Mouse (Mus musculus): Measurements from ENCODE around the gene Hoxd9. TPM values are rescaled to one million over a fixed set of nuclear protein-coding genes. Genes with fewer than 3 reads are reported as not detected.

The Hoxd9 gene
- polyA plus RNA-seq, 1 experiment = 23.9 TPM

DNA sequence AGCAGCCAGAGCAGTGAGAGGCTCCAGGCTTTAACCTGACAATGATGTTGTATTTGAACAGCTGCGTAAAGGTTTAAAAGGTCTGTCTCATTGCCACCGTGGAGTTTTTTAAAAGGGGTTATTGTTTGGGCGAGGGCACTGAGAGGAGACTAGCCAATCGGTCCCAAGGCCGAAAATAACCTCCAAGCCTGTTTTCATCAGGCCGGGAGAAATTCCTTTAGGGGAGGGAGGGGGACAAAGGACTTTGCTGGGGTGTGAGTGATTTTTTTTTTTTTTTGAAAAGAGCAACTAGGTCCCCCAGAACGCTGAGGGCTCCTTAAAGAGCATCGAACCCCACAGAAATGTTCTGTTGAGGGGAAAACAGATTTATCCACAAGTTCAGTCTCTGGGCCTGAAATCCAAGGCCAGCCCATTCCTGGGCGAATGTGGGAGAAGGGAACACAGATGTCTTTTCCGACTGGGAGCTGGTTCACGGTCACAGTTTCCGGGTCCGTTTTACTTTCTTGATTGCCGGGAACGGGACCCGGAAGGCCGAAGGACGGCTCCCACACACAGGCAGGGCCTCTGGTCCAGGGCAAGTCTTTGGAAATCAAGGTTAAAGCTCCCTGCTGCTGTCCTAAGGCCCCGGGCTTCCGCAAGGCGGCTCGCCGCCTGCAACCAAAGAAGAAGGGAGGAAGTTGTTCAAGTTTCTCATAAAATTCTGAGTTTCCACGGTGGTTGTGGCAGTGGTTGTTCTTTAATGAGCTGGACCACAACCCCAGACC is 7.8 kb upstream of the Hoxd9 start:
- TF ChIP-seq CTCF (conservative IDR thresholded peaks at IDR 0.05; ENCODE audit: insufficient read depth, insufficient read length, low read depth, low read length) (no peak), POLR2A (IDR thresholded peaks at IDR 0.05; ENCODE audit: low read depth, low read length) (no peak)
- Histone ChIP-seq H3K27ac (ENCODE audit: insufficient read depth, low read depth, low read length) (peak overlapping the region; percentile 93), H3K4me3 (ENCODE audit: insufficient read depth, low read depth, low read length) (peak overlapping the region; percentile 32), H3K36me3 (ENCODE audit: control insufficient read depth, insufficient read depth, low read length) (no peaks in the 10 kb centered on the region), H3K27me3 (replicated peaks; ENCODE audit: control insufficient read depth, insufficient read depth, low read length) (peaks cover 2% of the 10 kb centered on the region; the same call in 1 of the 2 replicates), H3K4me1 (ENCODE audit: control insufficient read depth, insufficient read depth, low read length) (no peaks in the 10 kb centered on the region)
- DNase-seq = peak; percentile 62
- 22% methylated on average over 24 of the region's 24 CpGs for WGBS

DNA sequence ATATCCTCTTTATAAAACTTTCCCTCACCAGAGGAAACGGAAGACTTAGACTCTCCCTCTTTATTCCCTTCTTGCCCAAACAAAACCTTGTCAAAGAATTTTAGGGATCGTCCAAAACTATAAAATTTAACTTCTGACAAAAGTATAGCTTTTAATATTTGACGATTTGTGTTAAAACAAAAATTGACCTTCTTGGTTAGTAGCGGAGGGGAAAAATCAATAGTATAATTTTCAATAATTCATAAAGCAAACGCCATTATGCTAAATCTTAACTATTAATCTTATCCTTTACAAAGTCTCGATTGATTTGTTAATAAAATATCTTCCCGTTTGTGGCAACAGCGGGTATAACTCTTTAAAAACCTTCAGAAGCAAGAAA is 7.2 kb upstream of the Hoxd9 start:
- Histone ChIP-seq H3K4me3 (ENCODE audit: insufficient read depth, low read depth, low read length) (no peak overlapping the region), H3K36me3 (ENCODE audit: control insufficient read depth, insufficient read depth, low read length) (no peaks in the 10 kb centered on the region), H3K4me1 (ENCODE audit: control insufficient read depth, insufficient read depth, low read length) (no peaks in the 10 kb centered on the region), H3K27me3 (replicated peaks; ENCODE audit: control insufficient read depth, insufficient read depth, low read length) (peaks cover 2% of the 10 kb centered on the region; the same call in 1 of the 2 replicates), H3K27ac (ENCODE audit: insufficient read depth, low read depth, low read length) (peak overlapping the region; percentile 93)
- DNase-seq = no peak
- TF ChIP-seq POLR2A (IDR thresholded peaks at IDR 0.05; ENCODE audit: low read depth, low read length) (no peak), CTCF (conservative IDR thresholded peaks at IDR 0.05; ENCODE audit: insufficient read depth, insufficient read length, low read depth, low read length) (no peak)
- 36% methylated on average over 8 of the region's 8 CpGs for WGBS

DNA sequence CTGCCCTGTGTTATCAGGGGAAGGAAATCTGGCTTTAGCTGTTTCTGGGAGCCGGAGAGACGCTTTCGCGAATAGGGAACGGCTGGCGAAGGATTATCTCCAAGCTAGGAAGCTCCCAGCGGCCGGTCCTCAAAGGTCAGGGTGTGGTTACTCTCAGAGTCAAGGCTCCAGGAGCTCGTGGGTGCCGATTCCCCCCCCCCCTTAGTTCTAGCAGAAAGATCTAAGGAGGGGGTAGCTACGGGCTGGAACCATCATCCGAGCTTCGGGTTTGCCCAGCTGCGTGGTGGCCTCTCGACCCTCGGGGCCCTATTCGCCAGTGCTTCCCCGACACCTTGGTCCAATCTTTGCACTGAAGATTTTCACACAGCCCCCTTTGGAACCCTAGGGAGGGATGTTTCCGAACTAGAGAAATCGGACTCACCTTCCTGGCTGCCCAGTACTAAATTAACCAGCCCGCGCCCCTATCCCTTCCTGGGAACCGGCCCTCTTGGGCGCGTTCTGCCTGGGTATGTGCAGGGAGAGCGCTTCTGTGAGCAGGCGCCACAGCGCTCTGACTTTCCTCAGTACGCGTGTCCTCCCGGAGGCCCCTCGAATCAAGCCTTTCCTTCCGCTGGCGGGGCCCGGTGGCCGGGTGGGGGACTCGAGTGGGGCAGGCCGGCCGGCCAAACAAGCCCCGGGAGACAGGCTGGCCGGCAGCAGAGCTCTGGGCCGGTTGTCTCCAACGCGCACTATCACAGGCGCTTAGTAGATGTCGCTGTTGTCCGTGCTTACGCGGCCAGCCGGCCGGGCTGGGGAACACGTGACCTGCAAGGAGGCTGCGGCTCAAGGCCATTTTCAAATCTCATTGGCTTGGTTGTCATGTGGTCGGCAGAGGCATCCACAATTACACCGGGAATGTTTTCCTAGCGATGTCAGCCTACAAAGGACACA is 6.2 kb upstream of the Hoxd9 start, which contains the start of gene Hoxd10:
Gene Hoxd10, plus strand, starts transcription at position 903 of the 930 bp plus-strand sequence.
- peak; percentile 91 for TF ChIP-seq POLR2A (IDR thresholded peaks at IDR 0.05; ENCODE audit: low read depth, low read length)
- no peak; the same call in 1 of the 2 replicates for TF ChIP-seq CTCF (conservative IDR thresholded peaks at IDR 0.05; ENCODE audit: insufficient read depth, insufficient read length, low read depth, low read length)
- peak within 1 kb of the TSS; percentile 93 for H3K27ac ChIP-seq (ENCODE audit: insufficient read depth, low read depth, low read length)
- H3K36me3 ChIP-seq (ENCODE audit: control insufficient read depth, insufficient read depth, low read length) = no peaks in the 10 kb centered on the region
- H3K27me3 ChIP-seq (replicated peaks; ENCODE audit: control insufficient read depth, insufficient read depth, low read length) = peaks cover 2% of the 10 kb centered on the region; the same call in 1 of the 2 replicates
- peak; percentile 95 for DNase-seq
- WGBS = 5% methylated on average over 56 of the region's 56 CpGs
- H3K4me3 ChIP-seq (ENCODE audit: insufficient read depth, low read depth, low read length) = peak within 1 kb of the TSS; percentile 57
- no peaks in the 10 kb centered on the region for H3K4me1 ChIP-seq (ENCODE audit: control insufficient read depth, insufficient read depth, low read length)

DNA sequence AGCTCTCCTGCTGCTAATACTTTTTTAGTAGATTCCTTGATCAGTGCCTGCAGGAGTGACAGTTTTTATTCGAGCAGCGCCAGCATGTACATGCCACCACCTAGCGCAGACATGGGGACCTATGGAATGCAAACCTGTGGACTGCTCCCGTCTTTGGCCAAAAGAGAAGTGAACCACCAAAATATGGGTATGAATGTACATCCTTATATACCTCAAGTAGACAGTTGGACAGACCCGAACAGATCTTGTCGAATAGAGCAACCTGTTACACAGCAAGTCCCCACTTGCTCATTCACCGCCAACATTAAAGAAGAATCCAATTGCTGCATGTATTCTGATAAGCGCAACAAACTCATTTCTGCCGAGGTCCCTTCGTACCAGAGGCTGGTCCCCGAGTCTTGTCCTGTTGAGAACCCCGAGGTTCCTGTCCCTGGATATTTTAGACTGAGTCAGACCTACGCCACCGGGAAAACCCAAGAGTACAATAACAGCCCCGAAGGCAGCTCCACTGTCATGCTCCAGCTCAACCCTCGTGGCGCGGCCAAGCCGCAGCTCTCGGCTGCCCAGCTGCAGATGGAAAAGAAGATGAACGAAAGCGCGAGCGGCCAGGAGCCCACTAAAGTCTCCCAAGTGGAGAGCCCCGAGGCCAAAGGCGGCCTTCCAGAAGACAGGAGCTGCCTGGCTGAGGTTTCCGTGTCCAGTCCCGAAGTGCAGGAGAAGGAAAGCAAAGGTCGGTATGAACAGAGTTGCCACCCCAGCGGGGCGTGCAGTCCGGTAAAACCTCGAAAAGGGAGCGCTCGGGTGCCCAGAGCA is 5.3 kb upstream of the Hoxd9 start:
- Histone ChIP-seq H3K27ac (ENCODE audit: insufficient read depth, low read depth, low read length) (peak overlapping the region; percentile 93), H3K4me1 (ENCODE audit: control insufficient read depth, insufficient read depth, low read length) (no peaks in the 10 kb centered on the region), H3K27me3 (replicated peaks; ENCODE audit: control insufficient read depth, insufficient read depth, low read length) (peaks cover 2% of the 10 kb centered on the region; the same call in 1 of the 2 replicates), H3K36me3 (ENCODE audit: control insufficient read depth, insufficient read depth, low read length) (no peaks in the 10 kb centered on the region), H3K4me3 (ENCODE audit: insufficient read depth, low read depth, low read length) (peak overlapping the region; percentile 52)
- 2% methylated on average over 35 of the region's 35 CpGs for WGBS
- TF ChIP-seq POLR2A (IDR thresholded peaks at IDR 0.05; ENCODE audit: low read depth, low read length) = no peak
- TF ChIP-seq CTCF (conservative IDR thresholded peaks at IDR 0.05; ENCODE audit: insufficient read depth, insufficient read length, low read depth, low read length) = no peak
- DNase-seq = peak; percentile 46

DNA sequence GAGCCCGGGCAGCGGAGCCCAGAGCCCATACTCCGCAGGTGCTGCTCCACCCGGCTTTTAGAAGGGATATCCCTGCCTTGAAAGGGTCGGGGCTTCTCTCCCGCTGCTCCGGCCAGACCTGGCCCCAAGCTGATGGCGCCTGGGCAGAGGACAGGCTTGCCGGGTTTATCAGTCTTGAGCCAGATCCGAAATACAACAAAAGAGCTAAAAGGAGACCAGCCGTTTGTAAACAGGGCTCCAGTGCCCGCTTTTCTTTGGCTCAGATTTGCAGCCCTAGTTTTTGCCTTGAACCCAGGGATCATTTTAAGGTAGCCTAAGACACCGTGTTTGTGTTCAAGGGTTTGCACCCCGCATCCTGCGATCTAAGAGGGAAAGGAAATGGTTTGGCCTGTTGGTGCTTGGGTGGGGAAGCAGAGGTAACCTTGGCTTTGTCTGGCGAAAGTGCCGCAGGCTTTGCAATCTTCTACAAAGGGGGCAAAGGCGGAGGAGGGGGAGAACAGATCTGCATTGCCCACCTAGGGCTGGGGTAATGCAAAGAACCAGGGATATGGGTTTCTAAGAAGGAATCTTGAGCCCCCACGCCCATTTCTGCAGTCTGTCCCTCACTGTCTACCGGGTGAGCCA is 4.6 kb upstream of the Hoxd9 start:
- H3K36me3 ChIP-seq (ENCODE audit: control insufficient read depth, insufficient read depth, low read length) = no peaks in the 10 kb centered on the region
- TF ChIP-seq CTCF (conservative IDR thresholded peaks at IDR 0.05; ENCODE audit: insufficient read depth, insufficient read length, low read depth, low read length) (no peak), POLR2A (IDR thresholded peaks at IDR 0.05; ENCODE audit: low read depth, low read length) (no peak)
- peak; percentile 15 for DNase-seq
- 13% methylated on average over 20 of the region's 20 CpGs for WGBS
- peak overlapping the region; percentile 52 for H3K4me3 ChIP-seq (ENCODE audit: insufficient read depth, low read depth, low read length)
- H3K4me1 ChIP-seq (ENCODE audit: control insufficient read depth, insufficient read depth, low read length) = no peaks in the 10 kb centered on the region
- H3K27ac ChIP-seq (ENCODE audit: insufficient read depth, low read depth, low read length) = peak overlapping the region; percentile 93
- H3K27me3 ChIP-seq (replicated peaks; ENCODE audit: control insufficient read depth, insufficient read depth, low read length) = peaks cover under 1% of the 10 kb centered on the region; the same call in 1 of the 2 replicates

DNA sequence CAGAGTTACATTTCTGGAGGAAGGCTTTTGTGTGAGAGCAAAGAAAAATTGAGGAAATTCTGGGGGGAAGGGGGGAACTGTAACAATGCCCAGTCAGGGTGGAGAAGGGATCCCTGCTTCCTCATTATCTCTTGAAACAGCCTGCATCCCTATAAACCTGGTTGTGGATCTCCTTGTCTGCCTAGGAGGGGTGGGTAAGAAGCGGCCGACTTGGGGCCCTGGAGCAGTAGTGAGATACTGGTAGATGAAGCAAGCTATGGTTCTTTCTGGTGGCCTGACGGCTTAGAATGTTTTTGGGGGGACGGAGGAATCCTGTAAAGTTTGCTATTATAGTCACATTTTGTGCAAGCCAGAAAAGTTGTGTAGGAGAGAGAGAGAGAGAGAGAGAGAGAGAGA is 4.1 kb upstream of the Hoxd9 start:
- no peaks in the 10 kb centered on the region for H3K36me3 ChIP-seq (ENCODE audit: control insufficient read depth, insufficient read depth, low read length)
- no peak for TF ChIP-seq POLR2A (IDR thresholded peaks at IDR 0.05; ENCODE audit: low read depth, low read length)
- TF ChIP-seq CTCF (conservative IDR thresholded peaks at IDR 0.05; ENCODE audit: insufficient read depth, insufficient read length, low read depth, low read length) = no peak
- 37% methylated on average over 4 of the region's 4 CpGs for WGBS
- H3K27me3 ChIP-seq (replicated peaks; ENCODE audit: control insufficient read depth, insufficient read depth, low read length) = no peaks in the 10 kb centered on the region
- H3K27ac ChIP-seq (ENCODE audit: insufficient read depth, low read depth, low read length) = peak overlapping the region; percentile 93
- no peak for DNase-seq
- peak overlapping the region; percentile 52 for H3K4me3 ChIP-seq (ENCODE audit: insufficient read depth, low read depth, low read length)
- H3K4me1 ChIP-seq (ENCODE audit: control insufficient read depth, insufficient read depth, low read length) = no peaks in the 10 kb centered on the region

All from kidney, adult 2 months (tissue).